Mouse (Mus musculus): ENCODE measurements around the gene Emcn. TPM values are rescaled to one million over a fixed set of nuclear protein-coding genes. Genes with fewer than 3 reads are reported as not detected.

Gene Emcn
- 7.5 and 8.7 TPM in 2 replicates for polyA plus RNA-seq (2015; fragmentation: Nextera tagmentation; extraction: Ambion mirVana)

DNA sequence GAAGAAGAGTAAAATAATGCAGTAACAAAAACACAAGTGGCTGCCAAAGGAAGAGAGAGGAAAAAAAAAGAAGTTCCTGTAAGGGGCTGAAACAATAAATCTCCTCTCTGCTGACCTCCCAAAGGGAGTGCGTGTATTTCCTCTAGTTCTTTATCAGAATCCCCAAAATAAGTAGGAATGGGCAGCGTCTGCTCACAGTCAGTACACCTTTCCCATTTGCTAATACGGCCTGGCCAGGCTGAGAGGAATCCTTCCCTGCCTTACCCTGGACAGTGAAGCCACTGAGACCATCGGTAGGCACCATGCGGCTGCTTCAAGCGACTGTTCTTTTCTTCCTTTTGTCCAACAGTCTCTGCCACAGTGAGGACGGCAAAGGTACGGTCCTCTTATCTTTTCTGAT lies at the start of gene Emcn:
Gene Emcn, plus strand, starts transcription at position 130 of the 400 bp plus-strand sequence.
- no peaks in the 10 kb centered on the region for H3K9me3 ChIP-seq
- no peak within 1 kb of the TSS for H3K9ac ChIP-seq
- ATAC-seq (replicated peaks): no peak
- no peaks in the 10 kb centered on the region for H3K27me3 ChIP-seq (replicated peaks)
- no peak within 1 kb of the TSS for H3K4me2 ChIP-seq
- H3K36me3 ChIP-seq (replicated peaks): no peaks in the 10 kb centered on the region
- H3K4me1 ChIP-seq: no peaks in the 10 kb centered on the region
- H3K4me3 ChIP-seq: no peak within 1 kb of the TSS
- 71% methylated on average over 8 of the region's 8 CpGs for WGBS
- no peak within 1 kb of the TSS for H3K27ac ChIP-seq

DNA sequence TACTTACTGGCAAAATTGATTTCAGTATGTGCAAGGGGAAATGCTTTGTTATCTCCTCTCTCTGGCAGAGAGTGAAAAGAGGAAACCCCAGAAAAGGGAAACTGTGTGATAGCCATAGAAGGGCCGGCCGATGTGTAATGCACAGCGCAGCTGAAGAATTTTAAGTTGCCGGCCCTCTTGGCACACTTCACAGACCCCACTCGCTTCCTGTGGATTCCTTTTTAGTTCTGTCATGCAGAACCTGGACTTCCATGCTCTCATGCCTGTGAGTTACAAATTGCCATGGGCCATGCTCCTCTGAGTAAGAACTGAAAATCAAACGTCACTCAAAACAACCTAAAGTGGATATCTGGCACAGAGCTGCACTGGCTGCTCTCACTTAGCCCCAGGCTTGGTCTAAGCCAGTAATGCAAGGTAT lies 47.7 kb upstream of the Emcn start:
- no peak for ATAC-seq (replicated peaks)
- no peaks in the 10 kb centered on the region for H3K36me3 ChIP-seq (replicated peaks)
- H3K9ac ChIP-seq: no peak overlapping the region
- H3K4me1 ChIP-seq: no peaks in the 10 kb centered on the region; the same call in 1 of the 2 replicates
- H3K4me2 ChIP-seq: no peak overlapping the region
- no peaks in the 10 kb centered on the region for H3K27me3 ChIP-seq (replicated peaks)
- no peak overlapping the region for H3K27ac ChIP-seq
- no peaks in the 10 kb centered on the region for H3K9me3 ChIP-seq
- H3K4me3 ChIP-seq: no peak overlapping the region
- 46% methylated on average over 6 of the region's 6 CpGs for WGBS

DNA sequence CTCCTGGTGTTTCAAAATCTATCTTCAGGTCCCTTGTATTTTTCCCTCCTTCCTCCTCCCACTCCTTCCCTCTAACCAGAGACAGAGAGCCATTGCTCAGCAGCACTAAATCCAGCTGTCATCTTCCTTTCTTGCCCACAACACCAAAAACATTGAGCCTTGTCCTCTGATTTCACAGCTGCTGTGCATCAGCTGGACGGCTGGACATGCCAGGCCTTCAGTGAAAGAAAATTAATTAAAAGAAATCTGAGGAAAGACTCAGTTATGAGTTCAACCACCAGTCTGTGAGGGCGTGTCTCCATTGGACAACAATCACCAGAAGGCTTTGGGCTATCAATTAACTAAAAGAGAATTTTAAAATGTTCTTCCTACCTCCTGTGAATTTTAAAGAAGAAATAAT lies 42.6 kb upstream of the Emcn start:
- ATAC-seq (replicated peaks): no peak
- Histone ChIP-seq H3K36me3 (replicated peaks) (no peaks in the 10 kb centered on the region), H3K9ac (no peak overlapping the region), H3K27ac (no peak overlapping the region), H3K4me3 (no peak overlapping the region), H3K9me3 (no peaks in the 10 kb centered on the region), H3K27me3 (replicated peaks) (no peaks in the 10 kb centered on the region), H3K4me2 (no peak overlapping the region), H3K4me1 (no peaks in the 10 kb centered on the region)
- WGBS: 80% methylated on average over 2 of the region's 2 CpGs

- no peak overlapping the region for H3K4me3 ChIP-seq
- no peaks in the 10 kb centered on the region for H3K4me1 ChIP-seq
- no peaks in the 10 kb centered on the region for H3K9me3 ChIP-seq
- H3K36me3 ChIP-seq (replicated peaks): no peaks in the 10 kb centered on the region
- H3K4me2 ChIP-seq: no peak overlapping the region
- ATAC-seq (replicated peaks): no peak
- no peak overlapping the region for H3K9ac ChIP-seq
- no peaks in the 10 kb centered on the region for H3K27me3 ChIP-seq (replicated peaks)
- WGBS: 81% methylated on average over 3 of the region's 3 CpGs
- no peak overlapping the region for H3K27ac ChIP-seq
These were observed 40.7 kb upstream of the Emcn start for GRCm38 (mm10) chr3:137300210-137300609.

- Histone ChIP-seq H3K36me3 (replicated peaks) (no peaks in the 10 kb centered on the region), H3K4me1 (no peaks in the 10 kb centered on the region), H3K9me3 (no peaks in the 10 kb centered on the region), H3K27ac (no peak overlapping the region), H3K27me3 (replicated peaks) (no peaks in the 10 kb centered on the region), H3K4me2 (no peak overlapping the region), H3K9ac (no peak overlapping the region), H3K4me3 (no peak overlapping the region)
- no peak for ATAC-seq (replicated peaks)
These were observed 39.7 kb upstream of the Emcn start for GRCm38 (mm10) chr3:137301195-137301594.

DNA sequence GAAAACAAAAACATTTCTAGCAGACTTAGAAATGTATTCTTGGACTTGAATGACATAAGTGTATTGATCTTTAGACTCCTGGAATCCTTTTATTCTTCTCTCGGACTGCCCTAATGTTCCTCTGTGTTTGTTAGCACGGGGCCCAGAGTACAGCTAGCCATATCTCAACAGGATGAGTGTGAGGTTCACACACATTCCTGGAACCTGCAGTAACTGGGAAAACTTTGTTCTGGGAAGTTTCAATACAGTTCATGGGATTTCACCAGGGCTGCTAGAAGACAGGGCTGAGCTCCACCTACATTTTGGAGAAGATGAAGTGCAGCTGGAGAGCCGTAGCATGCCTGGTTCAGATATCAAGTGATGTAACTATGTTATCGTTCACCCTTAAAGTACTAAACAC lies 38.1 kb upstream of the Emcn start:
- ATAC-seq (replicated peaks): no peak

DNA sequence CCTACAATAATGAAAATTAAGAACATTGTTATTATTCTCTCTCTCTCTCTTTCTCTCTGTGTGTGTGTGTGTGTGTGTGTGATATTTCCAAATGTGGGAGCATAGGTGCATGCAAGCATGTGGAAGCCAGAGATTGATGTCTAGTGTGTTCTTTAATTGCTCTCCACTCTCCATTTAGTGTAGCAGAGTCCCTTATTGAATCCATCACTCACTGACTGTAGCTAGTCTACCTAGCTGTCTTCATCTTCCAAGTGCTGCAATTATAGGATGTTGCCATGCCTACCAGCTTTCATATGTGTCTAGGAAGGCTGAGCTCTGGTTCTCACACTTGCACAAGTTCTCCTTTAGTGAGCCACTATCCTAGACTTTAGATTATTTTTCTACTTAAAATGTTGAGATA lies 30.9 kb upstream of the Emcn start:
- H3K4me2 ChIP-seq: no peak overlapping the region
- H3K4me3 ChIP-seq: no peak overlapping the region
- no peak overlapping the region for H3K9ac ChIP-seq
- H3K4me1 ChIP-seq: no peaks in the 10 kb centered on the region
- H3K9me3 ChIP-seq: no peaks in the 10 kb centered on the region
- no peaks in the 10 kb centered on the region for H3K36me3 ChIP-seq (replicated peaks)
- H3K27me3 ChIP-seq (replicated peaks): no peaks in the 10 kb centered on the region
- no peak for ATAC-seq (replicated peaks)
- no peak overlapping the region for H3K27ac ChIP-seq

More for the DNA sequence above, 38.1 kb upstream of the Emcn start:
- Histone ChIP-seq H3K4me3 (no peak overlapping the region), H3K27ac (no peak overlapping the region), H3K4me2 (no peak overlapping the region), H3K9me3 (no peaks in the 10 kb centered on the region), H3K4me1 (no peaks in the 10 kb centered on the region), H3K27me3 (replicated peaks) (no peaks in the 10 kb centered on the region), H3K36me3 (replicated peaks) (no peaks in the 10 kb centered on the region), H3K9ac (no peak overlapping the region)
- 64% methylated on average over 4 of the region's 4 CpGs for WGBS

- 68% methylated on average over 3 of the region's 3 CpGs for WGBS
- H3K27me3 ChIP-seq (replicated peaks): no peaks in the 10 kb centered on the region
These were observed 28.3 kb upstream of the Emcn start for GRCm38 (mm10) chr3:137312540-137312939.

DNA sequence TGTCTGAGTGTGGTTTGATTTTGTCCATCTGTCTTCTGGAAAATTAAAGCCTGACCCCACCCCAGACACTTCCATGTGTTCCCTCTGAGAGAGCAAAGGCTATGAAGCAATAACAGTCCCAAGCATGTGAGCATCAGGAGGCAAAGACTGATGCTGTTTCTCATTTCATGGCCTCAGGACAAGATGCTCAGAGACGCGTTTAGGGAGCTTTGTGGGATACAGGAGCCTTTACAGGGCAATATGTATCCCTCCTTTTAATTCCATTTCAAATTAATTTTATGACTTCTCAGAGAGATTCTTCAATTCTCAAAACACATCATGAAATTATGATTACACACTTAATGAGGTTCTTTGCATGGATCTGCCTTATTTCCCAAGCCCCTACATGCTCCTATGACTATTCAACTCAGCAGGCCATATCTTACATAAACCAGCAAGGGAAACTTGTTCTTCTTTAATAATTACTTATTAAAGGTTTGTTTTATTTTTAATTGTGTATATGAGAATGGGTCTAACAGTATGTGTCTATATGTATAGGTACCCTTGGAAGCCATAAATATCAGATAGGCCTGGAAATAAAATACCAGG lies 27.0 kb upstream of the Emcn start:
- no peak for ATAC-seq (replicated peaks)
- H3K27me3 ChIP-seq (replicated peaks): no peaks in the 10 kb centered on the region
- no peaks in the 10 kb centered on the region for H3K36me3 ChIP-seq (replicated peaks)
- no peak overlapping the region for H3K9ac ChIP-seq
- H3K4me1 ChIP-seq: no peaks in the 10 kb centered on the region
- WGBS: 80% methylated on average over 2 of the region's 2 CpGs
- H3K4me2 ChIP-seq: no peak overlapping the region
- H3K4me3 ChIP-seq: no peak overlapping the region
- H3K9me3 ChIP-seq: no peaks in the 10 kb centered on the region
- H3K27ac ChIP-seq: no peak overlapping the region

More at GRCm38 (mm10) chr3:137312540-137312939, 28.3 kb upstream of the Emcn start:
- Histone ChIP-seq H3K9me3 (no peaks in the 10 kb centered on the region), H3K36me3 (replicated peaks) (no peaks in the 10 kb centered on the region), H3K9ac (no peak overlapping the region), H3K4me3 (no peak overlapping the region), H3K27ac (no peak overlapping the region), H3K4me2 (no peak overlapping the region), H3K4me1 (no peaks in the 10 kb centered on the region)
- no peak for ATAC-seq (replicated peaks)

- H3K4me3 ChIP-seq: no peak overlapping the region
- ATAC-seq (replicated peaks): no peak
- H3K4me1 ChIP-seq: 0 out of 2 replicates have a peak, but pooled peaks cover 3% of the 10 kb centered on the region
- H3K9ac ChIP-seq: no peak overlapping the region
- H3K36me3 ChIP-seq (replicated peaks): no peaks in the 10 kb centered on the region
- WGBS: 98% methylated on average over 2 of the region's 2 CpGs
- no peak overlapping the region for H3K27ac ChIP-seq
- no peaks in the 10 kb centered on the region for H3K9me3 ChIP-seq
- no peak overlapping the region for H3K4me2 ChIP-seq
- H3K27me3 ChIP-seq (replicated peaks): no peaks in the 10 kb centered on the region
These were observed 22.5 kb upstream of the Emcn start for GRCm38 (mm10) chr3:137318371-137318770.

- Histone ChIP-seq H3K36me3 (replicated peaks) (no peaks in the 10 kb centered on the region), H3K9ac (no peak overlapping the region), H3K9me3 (no peaks in the 10 kb centered on the region), H3K4me2 (no peak overlapping the region), H3K4me1 (0 out of 2 replicates have a peak, but pooled peaks cover 3% of the 10 kb centered on the region), H3K4me3 (no peak overlapping the region), H3K27ac (no peak overlapping the region), H3K27me3 (replicated peaks) (no peaks in the 10 kb centered on the region)
- ATAC-seq (replicated peaks): no peak
- WGBS: 55% methylated on average over 1 of the region's 1 CpGs
These were observed 20.9 kb upstream of the Emcn start for GRCm38 (mm10) chr3:137319950-137320349.

DNA sequence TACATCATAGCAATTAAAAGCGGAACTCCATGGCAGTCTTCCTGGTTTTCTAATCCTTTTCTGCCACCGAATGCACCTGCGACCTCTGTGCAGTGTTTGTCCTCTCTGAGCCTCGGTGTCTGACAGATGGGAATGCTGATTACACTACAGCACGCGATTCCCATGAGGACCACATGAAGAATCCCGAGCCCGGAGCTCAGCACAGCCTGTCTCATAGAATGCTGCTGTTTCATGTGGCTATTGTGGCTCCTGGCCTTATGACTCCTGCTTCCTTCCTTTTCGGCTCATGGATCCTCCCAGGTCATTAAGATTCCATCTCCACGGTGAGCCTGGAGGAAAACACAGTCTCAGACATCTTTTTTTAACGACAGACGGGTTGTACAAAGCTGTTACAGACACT lies 18.6 kb upstream of the Emcn start:
- Histone ChIP-seq H3K9me3 (no peaks in the 10 kb centered on the region), H3K9ac (no peak overlapping the region), H3K27ac (no peak overlapping the region), H3K4me3 (no peak overlapping the region), H3K36me3 (replicated peaks) (no peaks in the 10 kb centered on the region), H3K27me3 (replicated peaks) (no peaks in the 10 kb centered on the region), H3K4me1 (0 out of 2 replicates have a peak, but pooled peaks cover 3% of the 10 kb centered on the region), H3K4me2 (no peak overlapping the region)
- ATAC-seq (replicated peaks): no peak; the same call in 1 of the 2 replicates
- 41% methylated on average over 12 of the region's 12 CpGs for WGBS

DNA sequence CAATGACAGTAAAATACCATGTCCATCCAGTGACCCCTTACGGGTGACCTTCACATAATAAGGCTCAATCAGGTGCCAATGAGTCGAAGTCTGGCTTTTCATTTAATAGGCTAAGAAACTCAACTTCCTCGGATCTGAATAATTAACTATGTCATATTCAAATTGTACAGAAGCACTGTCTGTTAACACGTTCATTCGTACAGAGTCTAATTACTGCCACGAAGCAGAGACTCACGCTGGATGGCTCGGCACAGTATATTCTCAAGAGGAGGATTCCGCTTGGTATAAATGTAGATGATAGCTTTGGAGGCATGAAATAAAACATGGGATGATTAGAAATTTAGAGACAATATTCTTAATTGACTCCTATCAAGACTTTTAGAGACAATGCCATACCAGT lies 11.0 kb upstream of the Emcn start:
- no peak overlapping the region for H3K4me3 ChIP-seq
- no peak overlapping the region for H3K27ac ChIP-seq
- no peaks in the 10 kb centered on the region for H3K4me1 ChIP-seq
- H3K9ac ChIP-seq: no peak overlapping the region
- 45% methylated on average over 9 of the region's 9 CpGs for WGBS
- no peaks in the 10 kb centered on the region for H3K9me3 ChIP-seq
- H3K27me3 ChIP-seq (replicated peaks): no peaks in the 10 kb centered on the region
- H3K36me3 ChIP-seq (replicated peaks): no peaks in the 10 kb centered on the region
- ATAC-seq (replicated peaks): no peak
- H3K4me2 ChIP-seq: no peak overlapping the region
